Mouse (Mus musculus): ENCODE data around the gene Col26a1. TPM values are rescaled to one million over a fixed set of nuclear protein-coding genes. Genes with fewer than 3 reads are reported as not detected.
A peak's percentile ranks its signal among the peaks of the same experiment; 100 is the strongest.

Col26a1 gene
- total RNA-seq (2021) = 1 to 10 TPM in 1 of 2 experiments, under 1 TPM in 1; 0.76 to 1.1 TPM

- peak in 1 of 2 experiments; percentile 15 for DNase-seq
- intact Hi-C loops (cut with DNase I) = no loop called here
Measured at GRCm38 (mm10) chr5:136882788-136883439, at the start of gene Col26a1. Gene Col26a1 (minus strand): TSS chr5:136883209.

DNA sequence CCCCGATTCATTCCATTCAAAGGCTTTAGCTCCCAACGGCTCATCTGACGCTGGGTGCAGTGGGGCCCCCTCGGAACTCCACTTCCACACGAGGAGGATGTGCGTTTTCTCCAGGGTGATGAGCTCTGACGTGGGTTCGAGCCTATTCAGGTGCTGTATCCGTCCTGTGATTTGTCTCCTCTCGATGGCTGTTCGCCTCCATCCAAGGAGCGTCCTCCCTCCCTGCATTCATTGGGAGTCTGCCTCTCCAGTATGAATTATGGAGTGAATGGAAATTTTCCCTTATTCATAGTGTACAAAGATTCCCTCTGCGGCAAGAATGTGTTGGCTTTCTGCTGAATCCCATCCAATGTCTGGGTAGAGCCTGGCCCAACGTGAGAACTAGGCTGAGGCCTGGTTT, 48.9 kb upstream of the Col26a1 start:
- intact Hi-C loops (cut with DNase I) = loop anchor here (5.0 kb wide), 1 partner anchor 175 kb away; no protein-coding TSS in a partner anchor
- DNase-seq = no peak

DNA sequence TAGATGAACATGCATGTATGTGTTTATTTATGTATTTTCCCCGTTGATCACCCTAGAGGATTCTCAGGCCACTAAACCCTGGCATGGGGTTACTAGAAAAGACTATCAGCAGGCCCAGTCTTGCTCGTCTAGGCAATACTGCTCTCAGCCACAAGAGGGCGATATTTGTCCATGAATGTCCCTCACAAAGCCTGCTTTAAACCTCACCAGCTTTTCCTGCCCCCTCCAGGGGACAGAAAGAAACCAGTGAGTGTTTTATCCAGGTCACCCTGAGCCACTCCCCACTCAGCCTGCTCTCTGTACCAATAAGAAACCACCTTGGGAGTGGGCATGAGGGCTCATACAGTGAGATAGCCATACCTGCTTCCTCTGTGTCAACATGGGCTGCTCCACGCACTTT, 46.1 kb upstream of the Col26a1 start:
- intact Hi-C loops (cut with DNase I) = loop anchor here (1.0 kb wide), 1 partner anchor 41 kb away; no protein-coding TSS in a partner anchor
- peak; percentile 78 to 86 for DNase-seq

GRCm38 (mm10) chr5:136923751-136924478, 40.9 kb upstream of the Col26a1 start:
- intact Hi-C loops (cut with DNase I) = no loop called here
- DNase-seq = no peak

DNA sequence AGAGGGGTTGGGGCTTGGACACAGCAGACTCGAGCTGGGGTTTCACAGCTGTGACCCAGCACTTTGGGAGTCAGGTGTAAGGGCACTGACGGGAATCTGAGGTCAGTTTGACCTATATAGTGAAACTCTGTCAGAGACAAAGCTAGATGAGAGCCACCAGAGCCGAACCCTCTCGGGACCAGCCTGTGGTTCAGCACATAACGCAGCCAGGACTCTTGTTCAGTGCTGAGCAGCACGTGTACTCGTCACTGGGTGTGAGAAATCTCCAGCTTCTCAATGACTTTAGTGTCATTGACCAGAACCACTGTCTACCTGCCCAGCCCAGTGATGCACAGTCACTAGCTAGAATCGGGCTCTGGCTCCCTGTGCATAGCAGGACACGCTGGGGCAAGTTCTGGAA, 39.8 kb upstream of the Col26a1 start:
- no peak for DNase-seq
- intact Hi-C loops (cut with DNase I) = no loop called here

GRCm38 (mm10) chr5:136919546-136920301, 36.7 kb upstream of the Col26a1 start:
- intact Hi-C loops (cut with DNase I) = no loop called here
- peak in 1 of 2 experiments; percentile 4 for DNase-seq

DNA sequence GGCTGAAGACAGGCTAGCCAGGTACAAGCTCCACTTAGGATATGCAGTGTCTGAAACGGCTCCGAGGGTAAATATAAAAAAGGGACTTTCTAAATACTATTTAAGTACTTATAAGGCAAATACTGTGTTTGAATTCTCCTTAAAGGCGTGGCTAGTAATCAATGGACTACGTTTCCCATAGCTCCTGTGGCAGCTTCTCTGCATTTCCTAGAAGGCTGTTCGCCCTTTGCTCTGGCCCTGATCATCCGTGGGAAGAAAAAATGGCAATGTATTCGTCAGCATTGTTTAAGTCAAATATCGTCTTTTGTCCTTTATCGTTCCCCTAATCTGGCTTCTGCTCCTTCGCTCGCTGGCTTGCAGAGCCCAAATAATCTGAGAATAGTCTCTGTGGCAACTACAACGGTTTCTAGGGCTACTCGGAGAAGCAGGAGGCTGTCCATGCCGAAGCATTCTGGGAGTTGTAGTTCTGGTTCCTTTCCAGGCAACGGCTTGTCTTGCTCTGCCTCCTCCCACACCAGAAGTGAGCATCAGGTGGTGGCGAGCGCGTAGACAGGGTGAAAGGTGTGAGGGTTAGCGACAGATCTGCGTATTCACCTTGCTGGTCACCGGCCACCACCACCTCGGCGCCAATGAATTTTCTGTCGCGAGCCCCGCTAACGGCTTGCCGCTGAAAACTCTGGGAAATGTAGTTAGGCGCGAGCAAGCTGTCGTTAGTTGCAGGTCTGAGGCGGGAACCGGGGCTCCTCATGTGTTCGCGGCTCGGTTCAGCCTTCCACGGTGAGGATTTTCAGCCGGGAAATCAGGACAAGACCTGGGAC, 35.9 kb upstream of the Col26a1 start:
- DNase-seq = peak; percentile 65 to 81
- intact Hi-C loops (cut with DNase I) = no loop called here

- DNase-seq = no peak
- intact Hi-C loops (cut with DNase I) = no loop called here
Measured at GRCm38 (mm10) chr5:136917613-136918242, 34.7 kb upstream of the Col26a1 start.

DNA sequence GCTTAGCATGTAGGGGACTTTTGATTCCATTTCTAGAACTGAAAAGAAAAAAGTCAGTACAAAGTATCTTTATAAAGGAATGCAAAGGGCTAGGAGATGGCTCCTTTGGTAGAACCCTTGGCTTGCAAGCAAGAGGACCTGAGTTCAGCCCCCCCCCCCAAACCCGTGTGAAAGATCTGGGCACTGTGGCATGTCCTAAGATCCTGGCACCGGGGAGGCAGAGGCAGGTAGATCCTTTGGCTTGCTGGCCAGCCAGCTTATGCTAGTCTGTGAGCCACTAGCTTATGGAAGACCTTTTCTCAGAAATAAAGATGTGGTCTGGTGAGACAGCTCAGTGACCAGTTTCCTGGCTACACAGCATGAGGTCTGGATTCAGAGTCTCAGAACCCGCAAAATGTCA, 31.2 kb upstream of the Col26a1 start:
- no peak for DNase-seq
- intact Hi-C loops (cut with DNase I) = no loop called here

- intact Hi-C loops (cut with DNase I) = no loop called here
- DNase-seq = peak; percentile 92 to 94
Measured at GRCm38 (mm10) chr5:136907991-136908857, 25.2 kb upstream of the Col26a1 start, which contains the start of gene Ift22. Gene Ift22 (plus strand): TSS chr5:136908150.

DNA sequence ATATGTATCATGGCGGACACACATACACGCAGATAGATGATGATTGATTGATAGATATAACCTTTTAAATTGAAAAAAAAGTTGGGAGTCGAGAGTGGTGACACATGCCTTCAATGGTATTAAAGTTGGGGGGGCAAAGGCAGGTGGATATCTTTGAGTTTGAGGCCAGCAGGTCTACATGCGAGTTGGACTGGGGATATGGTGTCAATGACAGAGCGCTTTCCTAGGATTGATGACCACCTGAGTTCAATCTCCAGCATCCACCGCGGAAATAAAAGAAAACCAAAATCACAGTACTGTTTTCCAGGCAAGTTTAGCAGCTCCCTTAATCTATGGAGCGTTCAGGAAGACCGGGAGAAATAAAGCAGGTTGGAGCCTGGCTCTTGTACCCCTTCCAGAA, 24.6 kb upstream of the Col26a1 start:
- intact Hi-C loops (cut with DNase I) = no loop called here
- DNase-seq = no peak

DNA sequence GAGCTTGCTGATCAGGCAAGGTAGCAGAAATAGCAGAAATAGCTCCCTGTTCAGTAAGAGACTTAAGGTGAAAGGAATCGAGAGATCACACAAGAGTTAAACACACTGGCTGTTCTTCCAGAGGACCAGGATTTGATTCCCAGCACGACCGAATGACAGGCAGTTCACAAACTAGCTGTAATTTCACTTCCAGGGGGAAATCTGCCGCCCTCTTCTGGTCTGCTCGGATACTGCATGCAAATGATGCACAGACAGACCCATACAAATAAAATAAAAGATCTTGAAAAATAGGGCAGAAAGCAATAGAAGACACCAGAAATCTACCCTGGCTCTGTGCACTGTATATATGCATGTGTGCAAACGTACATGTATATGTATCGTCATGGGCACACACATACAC, 22.6 kb upstream of the Col26a1 start:
- peak in 1 of 2 experiments; percentile 45 for DNase-seq
- intact Hi-C loops (cut with DNase I) = no loop called here

GRCm38 (mm10) chr5:136904621-136905020, 21.6 kb upstream of the Col26a1 start:
- no peak for DNase-seq
- intact Hi-C loops (cut with DNase I) = no loop called here

GRCm38 (mm10) chr5:136895529-136895963, 12.5 kb upstream of the Col26a1 start:
- no peak for DNase-seq
- intact Hi-C loops (cut with DNase I) = no loop called here

DNA sequence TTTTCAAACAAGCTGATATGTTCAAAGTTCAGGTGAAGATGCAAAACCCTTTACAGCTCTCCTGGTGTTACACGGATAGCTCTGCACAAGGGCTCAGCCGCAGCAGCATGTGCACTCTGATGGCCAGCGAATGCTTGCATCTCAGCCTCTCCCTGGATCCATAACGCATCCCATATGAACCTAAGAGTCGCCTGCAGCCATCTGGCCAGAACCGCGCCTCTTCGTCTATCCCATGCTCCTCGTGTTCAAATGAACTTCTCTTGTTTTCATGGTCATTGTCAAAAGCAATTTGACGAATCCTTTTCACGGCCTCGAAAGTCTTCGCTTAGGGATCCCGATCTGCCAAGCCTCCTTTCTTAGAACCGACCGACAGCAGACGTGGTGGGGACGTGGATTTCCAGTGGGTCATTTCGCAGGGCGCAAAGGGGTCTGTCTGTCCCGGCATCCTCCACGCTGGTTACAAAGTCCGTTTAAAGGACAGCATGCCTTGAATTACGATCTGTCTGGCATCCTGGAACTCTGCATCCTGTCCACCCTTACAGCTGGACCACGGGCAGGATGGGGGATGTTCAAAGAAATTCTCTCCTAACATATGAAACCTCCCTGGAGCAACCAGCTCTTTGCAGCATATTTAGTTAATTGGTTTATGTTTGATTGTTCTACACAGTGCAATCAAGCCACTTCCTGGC, 12.0 kb upstream of the Col26a1 start:
- intact Hi-C loops (cut with DNase I) = no loop called here
- no peak for DNase-seq

DNA sequence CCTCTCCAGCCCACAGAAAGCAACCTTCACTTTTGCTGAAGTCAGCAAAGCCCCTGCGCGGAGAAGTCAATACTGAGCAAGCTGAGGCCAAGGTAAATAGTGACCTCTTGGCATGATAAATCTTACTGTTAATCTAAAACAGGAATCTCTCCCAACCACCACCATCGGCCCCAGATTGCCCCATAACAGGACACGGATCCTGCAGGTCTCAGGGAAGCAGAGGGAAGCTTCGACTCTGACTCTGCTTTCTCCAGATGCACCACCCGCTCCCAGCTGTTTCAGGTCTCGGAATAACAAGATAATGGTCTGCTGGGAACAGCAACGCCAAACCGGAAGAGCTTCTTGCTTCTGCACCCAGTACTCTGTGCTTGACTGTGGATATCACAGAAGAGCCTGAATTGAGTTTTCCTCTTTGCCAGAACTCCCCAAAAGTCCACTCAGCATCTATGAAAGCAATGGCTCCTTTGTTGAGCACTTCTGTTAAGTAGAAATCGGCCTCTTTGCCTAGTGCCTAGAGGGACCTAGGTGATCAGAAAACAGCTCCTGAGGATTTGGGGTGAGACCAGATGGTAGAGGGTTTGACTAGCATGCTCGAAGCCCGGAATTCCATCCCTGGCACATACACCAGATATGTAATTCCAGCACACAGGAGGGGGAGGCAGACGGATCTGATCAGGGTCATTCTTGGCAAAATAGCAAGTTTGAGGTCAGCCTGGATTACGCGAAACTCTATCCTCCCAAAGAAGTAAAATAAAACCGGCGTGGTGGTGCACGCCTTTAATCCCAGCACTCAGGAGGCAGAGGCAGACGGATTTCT, 5.7 kb upstream of the Col26a1 start:
- peak; percentile 6 to 26 for DNase-seq
- intact Hi-C loops (cut with DNase I) = no loop called here

- intact Hi-C loops (cut with DNase I) = no loop called here
- DNase-seq = no peak
Measured at GRCm38 (mm10) chr5:136886957-136887356, 3.9 kb upstream of the Col26a1 start.
